Mouse (Mus musculus): ENCODE measurements around the gene Rita1. TPM values are rescaled to one million over a fixed set of nuclear protein-coding genes. Genes with fewer than 3 reads are reported as not detected.

Gene Rita1
- polyA plus RNA-seq, 1 experiment from 2014 or later: 26.2 TPM

DNA sequence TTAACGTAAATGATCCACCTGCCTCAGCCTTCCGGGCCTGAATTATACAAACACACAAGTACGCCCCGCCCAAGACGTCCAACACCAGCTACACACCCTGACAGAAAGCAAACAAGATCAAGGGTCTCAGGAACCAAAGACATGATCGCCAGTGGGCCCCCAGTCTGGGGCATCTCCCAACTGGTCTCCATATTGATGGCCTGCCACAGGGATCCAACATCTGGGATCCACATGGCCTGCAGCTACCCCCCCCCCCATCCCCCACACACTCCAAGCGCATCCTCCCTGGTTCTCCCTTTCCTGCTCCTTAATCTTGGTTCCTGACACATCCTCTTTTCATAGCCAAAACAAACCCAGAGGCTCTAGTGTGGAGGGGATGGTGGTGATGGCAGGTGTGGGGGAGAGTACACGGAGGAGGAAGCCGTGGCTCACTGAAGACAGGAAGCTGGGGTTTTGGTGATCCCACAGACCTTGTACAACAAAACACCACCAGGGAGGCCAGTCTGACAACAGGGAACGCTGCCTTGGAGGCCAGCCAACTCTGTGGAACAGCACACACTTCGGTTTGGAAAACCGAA, 33.8 kb downstream of the Rita1 start:
- no peak for ATAC-seq (ENCODE audit: low FRiP score)
- 56% methylated on average over 12 of the region's 12 CpGs for WGBS
- no peak overlapping the region for H3K9ac ChIP-seq

DNA sequence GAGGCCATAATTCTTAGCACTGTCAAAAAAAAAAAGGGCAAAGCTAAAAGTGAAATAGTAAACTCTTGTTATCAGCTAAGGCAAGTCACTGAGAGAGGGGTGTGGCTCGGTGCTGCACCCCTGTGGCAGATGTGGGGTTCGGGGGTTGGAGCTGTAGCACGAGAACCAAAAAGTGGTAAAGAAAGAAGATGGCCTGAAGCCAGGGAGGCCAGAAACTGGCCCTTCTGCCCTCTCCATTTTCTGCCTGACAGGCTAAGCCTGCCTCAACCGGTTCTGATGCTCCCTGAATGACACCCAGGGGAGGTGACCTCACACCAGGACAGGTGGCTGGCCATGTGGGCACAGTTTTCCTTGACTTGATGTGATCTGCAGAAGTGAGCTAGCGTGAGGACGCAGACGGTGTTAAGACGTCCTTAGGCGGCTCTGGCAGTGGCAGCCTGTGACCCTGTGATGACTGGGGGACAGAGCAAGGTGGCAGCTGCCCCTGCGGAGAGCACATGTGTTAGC, 34.4 kb downstream of the Rita1 start:
- H3K36me3 ChIP-seq: peaks cover 9% of the 10 kb centered on the region
- H3K4me3 ChIP-seq: no peak overlapping the region
- no peaks in the 10 kb centered on the region for H3K9me3 ChIP-seq
- H3K27me3 ChIP-seq: no peaks in the 10 kb centered on the region
- H3K4me2 ChIP-seq: no peak overlapping the region
- peak overlapping the region; percentile 35; the same call in 1 of the 2 replicates for H3K9ac ChIP-seq
- ATAC-seq (ENCODE audit: low FRiP score): no peak
- H3K27ac ChIP-seq: peak overlapping the region; percentile 79; the same call in 1 of the 2 replicates
- WGBS: 50% methylated on average over 10 of the region's 10 CpGs
- peaks cover 35% of the 10 kb centered on the region for H3K4me1 ChIP-seq (replicated peaks)

More for the DNA sequence above, 33.8 kb downstream of the Rita1 start:
- H3K9me3 ChIP-seq: no peaks in the 10 kb centered on the region
- H3K36me3 ChIP-seq: peaks cover 15% of the 10 kb centered on the region
- peak overlapping the region; percentile 4; the same call in 1 of the 2 replicates for H3K4me2 ChIP-seq
- H3K27me3 ChIP-seq: no peaks in the 10 kb centered on the region
- peaks cover 35% of the 10 kb centered on the region for H3K4me1 ChIP-seq (replicated peaks)
- no peak overlapping the region for H3K4me3 ChIP-seq
- H3K27ac ChIP-seq: peak overlapping the region; percentile 79

DNA sequence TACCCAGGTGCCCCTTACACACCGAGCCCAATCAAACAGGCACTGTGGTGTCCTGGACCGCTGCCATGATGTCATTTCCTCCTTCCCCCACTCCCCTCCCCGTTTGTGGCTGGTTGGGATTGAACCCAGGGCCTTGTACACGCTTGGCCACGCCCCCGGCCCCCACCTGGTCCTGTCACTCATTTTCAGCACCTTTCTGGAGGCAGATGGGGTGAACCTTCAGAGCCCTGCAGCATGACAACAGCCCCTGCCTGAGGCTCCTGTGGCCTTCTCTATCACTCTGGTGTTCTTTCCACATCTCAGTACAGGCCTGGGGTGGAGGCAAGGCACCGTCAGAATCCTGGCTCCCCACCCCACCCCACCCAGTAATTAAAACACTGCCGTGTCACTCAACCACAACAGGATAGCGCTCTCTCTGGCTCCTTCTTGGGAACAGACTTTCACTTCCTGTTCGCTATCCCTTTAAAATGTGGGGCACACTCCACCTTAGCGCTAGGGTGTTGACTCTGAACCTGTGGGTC, 35.5 kb downstream of the Rita1 start:
- no peaks in the 10 kb centered on the region for H3K9me3 ChIP-seq
- H3K4me2 ChIP-seq: no peak overlapping the region
- ATAC-seq (ENCODE audit: low FRiP score): no peak
- H3K4me1 ChIP-seq (replicated peaks): peaks cover 40% of the 10 kb centered on the region
- WGBS: 83% methylated on average over 11 of the region's 11 CpGs
- H3K4me3 ChIP-seq: no peak overlapping the region
- H3K9ac ChIP-seq: no peak overlapping the region
- 0 out of 2 replicates have a peak, but pooled peaks cover under 1% of the 10 kb centered on the region for H3K36me3 ChIP-seq
- no peaks in the 10 kb centered on the region for H3K27me3 ChIP-seq
- no peak overlapping the region for H3K27ac ChIP-seq

DNA sequence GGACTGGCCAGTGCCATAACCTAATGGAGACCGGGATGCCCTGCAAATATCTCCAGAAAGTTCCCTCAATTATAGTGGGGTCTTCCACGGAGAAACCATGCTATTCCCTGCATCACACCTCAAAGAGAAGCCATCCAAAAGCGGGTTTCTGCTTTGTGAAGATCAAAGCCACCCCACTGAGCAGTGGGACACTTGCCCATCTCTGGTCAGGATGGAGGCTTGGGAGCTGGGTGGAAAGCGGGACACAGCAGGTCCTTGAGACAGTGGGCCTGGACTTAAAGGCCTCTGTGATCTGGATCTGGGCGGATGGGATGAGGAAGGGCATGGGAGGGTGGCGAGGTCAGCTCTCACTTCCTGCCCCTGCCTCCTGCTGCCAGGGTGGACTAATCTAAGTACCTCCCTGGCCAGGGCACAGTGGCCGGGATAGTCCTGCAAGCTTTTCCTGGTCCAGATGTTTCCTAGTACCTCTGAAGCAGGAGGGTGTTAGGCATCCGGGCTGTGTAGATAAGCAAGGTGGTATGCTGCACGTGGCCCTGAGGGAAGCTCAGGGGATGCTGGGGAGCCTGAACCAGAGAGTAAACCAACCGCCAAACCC, 37.8 kb downstream of the Rita1 start:
- no peaks in the 10 kb centered on the region for H3K27me3 ChIP-seq
- no peaks in the 10 kb centered on the region for H3K36me3 ChIP-seq
- H3K4me1 ChIP-seq (replicated peaks): peaks cover 51% of the 10 kb centered on the region
- H3K27ac ChIP-seq: no peak overlapping the region
- no peak overlapping the region for H3K4me2 ChIP-seq
- H3K9me3 ChIP-seq: no peaks in the 10 kb centered on the region
- H3K9ac ChIP-seq: no peak overlapping the region
- H3K4me3 ChIP-seq: no peak overlapping the region
- ATAC-seq (ENCODE audit: low FRiP score): no peak
- 73% methylated on average over 10 of the region's 10 CpGs for WGBS

DNA sequence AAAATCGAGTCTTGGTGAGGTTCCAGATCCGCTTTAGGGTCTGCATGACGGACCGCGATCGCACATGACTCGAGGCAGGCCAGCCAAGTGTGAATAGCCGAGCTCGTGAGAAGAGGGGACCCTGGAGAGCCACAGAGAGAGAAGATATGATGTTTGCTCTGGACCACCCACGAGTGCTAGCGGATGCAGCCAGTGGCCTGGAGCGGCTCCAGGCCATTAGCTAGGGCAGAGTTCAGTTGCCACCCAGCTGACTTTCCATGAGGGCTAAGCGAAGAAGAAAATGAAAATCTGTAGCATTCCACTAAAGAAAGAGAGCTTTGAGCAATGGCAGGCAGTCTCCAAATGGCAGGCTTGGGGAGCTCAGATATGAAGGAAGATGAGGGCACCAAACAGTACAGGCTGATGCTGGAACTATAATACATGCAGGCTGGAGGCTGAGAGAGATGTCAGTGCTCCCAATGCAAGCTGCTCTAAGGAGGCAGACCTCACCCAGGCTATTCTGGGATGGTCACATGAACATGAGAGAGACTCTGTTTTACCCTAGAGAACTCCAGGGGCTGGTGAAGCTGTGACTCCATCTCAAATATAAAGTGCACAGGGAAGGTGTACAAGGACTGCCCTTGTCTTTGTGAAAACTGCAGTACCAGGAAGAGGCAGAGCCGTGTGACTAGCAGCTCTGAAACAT, 41.2 kb downstream of the Rita1 start:
- Histone ChIP-seq H3K4me3 (no peak overlapping the region), H3K4me2 (no peak overlapping the region), H3K27ac (peak overlapping the region; percentile 68), H3K4me1 (replicated peaks) (peaks cover 64% of the 10 kb centered on the region), H3K36me3 (no peaks in the 10 kb centered on the region), H3K9ac (peak overlapping the region; percentile 13; the same call in 1 of the 2 replicates), H3K27me3 (no peaks in the 10 kb centered on the region), H3K9me3 (no peaks in the 10 kb centered on the region)
- ATAC-seq (ENCODE audit: low FRiP score): no peak
- 43% methylated on average over 14 of the region's 14 CpGs for whole genome bisulfite sequencing

DNA sequence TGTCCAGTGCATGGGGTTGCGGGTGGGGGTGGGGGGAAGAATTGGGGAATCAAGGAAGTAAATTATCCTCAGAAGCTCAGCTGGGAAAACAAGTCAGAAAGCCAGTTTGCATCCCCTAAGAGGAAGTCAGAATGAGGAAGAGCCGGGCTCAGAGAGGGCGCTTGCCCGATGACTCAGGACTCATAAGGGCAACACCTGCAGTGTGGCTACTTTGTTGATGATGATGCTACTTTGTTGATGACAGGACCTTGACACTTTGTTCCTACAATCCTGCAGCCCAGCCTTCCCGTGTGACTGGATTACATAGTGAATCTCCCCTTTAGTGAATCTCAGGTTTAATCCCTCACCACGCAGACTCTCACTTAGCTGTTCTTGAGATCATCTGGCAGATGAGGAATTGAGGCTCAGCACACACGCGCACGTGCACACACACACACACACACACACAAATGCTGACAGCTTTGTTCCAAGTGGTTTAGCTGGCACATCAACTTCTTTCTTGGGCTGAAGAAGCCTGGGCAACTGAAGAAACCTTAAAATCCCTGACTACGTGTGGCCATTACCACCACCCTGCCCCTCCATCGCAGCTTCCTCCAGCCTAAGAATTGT, 42.0 kb downstream of the Rita1 start:
- no peak overlapping the region for H3K27ac ChIP-seq
- no peaks in the 10 kb centered on the region for H3K9me3 ChIP-seq
- no peaks in the 10 kb centered on the region for H3K27me3 ChIP-seq
- no peak overlapping the region for H3K9ac ChIP-seq
- no peak overlapping the region for H3K4me2 ChIP-seq
- no peaks in the 10 kb centered on the region for H3K36me3 ChIP-seq
- H3K4me3 ChIP-seq: no peak overlapping the region
- no peak for ATAC-seq (ENCODE audit: low FRiP score)
- peaks cover 72% of the 10 kb centered on the region for H3K4me1 ChIP-seq (replicated peaks)
- WGBS: 87% methylated on average over 11 of the region's 11 CpGs

DNA sequence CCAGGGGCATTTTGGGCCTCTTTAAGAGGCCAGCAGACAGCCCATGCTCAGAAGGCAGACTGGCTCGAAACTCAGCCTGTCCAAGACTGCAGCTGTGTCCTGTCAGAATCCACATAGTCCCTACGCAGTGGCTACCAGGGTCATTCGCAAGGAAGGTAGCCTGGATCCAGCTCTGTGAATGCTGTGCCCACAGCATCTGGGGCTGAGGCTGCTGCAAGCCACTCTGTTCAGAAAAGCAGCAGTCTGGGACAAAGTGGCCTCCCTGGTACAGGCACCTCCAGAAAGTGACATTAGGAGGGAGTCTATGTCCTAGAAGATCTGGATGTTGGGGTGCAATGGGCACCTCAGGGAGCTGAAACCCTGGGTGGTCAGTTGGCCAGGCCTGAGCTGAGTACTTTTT, 42.6 kb downstream of the Rita1 start:
- Histone ChIP-seq H3K36me3 (no peaks in the 10 kb centered on the region), H3K9me3 (no peaks in the 10 kb centered on the region), H3K4me2 (no peak overlapping the region), H3K9ac (peak overlapping the region; percentile 51; the same call in 1 of the 2 replicates), H3K4me3 (no peak overlapping the region), H3K27me3 (no peaks in the 10 kb centered on the region), H3K4me1 (replicated peaks) (peaks cover 78% of the 10 kb centered on the region), H3K27ac (peak overlapping the region; percentile 94; the same call in 1 of the 2 replicates)
- ATAC-seq (ENCODE audit: low FRiP score): no peak
- 94% methylated on average over 3 of the region's 3 CpGs for WGBS

DNA sequence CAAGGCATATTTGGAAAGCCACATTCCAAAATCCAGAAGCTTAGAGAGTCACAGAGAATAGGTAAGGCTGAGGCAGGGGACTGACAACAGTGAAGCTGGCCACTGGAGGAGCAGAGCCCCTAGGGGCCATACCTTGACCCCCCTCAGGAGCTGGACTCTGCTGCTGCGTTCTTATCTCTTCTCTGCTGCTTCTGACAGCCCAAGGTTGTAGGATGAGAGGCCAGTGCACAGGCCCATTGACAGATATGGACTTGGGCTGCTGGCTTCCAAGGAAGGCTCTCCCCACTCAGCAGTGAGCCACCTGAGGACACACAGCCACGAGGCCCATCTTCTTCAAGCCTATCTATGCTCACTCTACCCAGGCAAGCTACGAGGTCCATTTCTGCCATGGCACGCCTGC, 43.4 kb downstream of the Rita1 start:
- Histone ChIP-seq H3K27me3 (no peaks in the 10 kb centered on the region), H3K36me3 (no peaks in the 10 kb centered on the region)

GRCm38 (mm10) chr5:120568336-120568768, 44.0 kb downstream of the Rita1 start:
- H3K27ac ChIP-seq: peak overlapping the region; percentile 94
- 49% methylated on average over 9 of the region's 9 CpGs for WGBS

More for the DNA sequence above, 43.4 kb downstream of the Rita1 start:
- Histone ChIP-seq H3K27ac (peak overlapping the region; percentile 94), H3K4me3 (no peak overlapping the region), H3K4me2 (peak overlapping the region; percentile 29; the same call in 1 of the 2 replicates), H3K9ac (peak overlapping the region; percentile 59; the same call in 1 of the 2 replicates), H3K9me3 (no peaks in the 10 kb centered on the region), H3K4me1 (replicated peaks) (peaks cover 80% of the 10 kb centered on the region)
- WGBS: 90% methylated on average over 4 of the region's 4 CpGs
- ATAC-seq (ENCODE audit: low FRiP score): no peak

DNA sequence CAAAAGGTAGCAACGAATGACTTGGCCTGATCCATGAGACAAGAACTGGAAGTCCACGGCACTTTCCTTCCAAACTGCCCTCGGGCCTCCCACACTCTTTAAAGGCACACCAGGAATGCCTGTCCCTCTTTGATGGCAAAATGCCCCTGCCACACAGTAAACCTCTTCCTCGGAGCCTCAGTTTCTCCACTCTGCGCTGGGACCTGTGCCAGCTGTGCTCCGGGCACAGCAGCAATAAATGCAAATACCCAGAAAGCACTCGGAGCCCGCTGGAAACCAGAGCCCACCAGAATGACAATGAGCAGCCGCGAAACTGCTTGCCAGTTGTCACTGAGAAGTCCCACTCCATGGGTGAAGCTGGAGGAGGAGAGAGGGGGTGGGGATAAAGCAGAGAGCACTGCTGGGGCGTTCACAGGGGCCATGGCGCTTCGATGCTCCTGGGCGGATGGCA, 44.6 kb downstream of the Rita1 start:
- H3K27me3 ChIP-seq: no peaks in the 10 kb centered on the region
- peaks cover 92% of the 10 kb centered on the region for H3K4me1 ChIP-seq (replicated peaks)
- WGBS: 21% methylated on average over 14 of the region's 14 CpGs
- H3K27ac ChIP-seq: peak overlapping the region; percentile 94
- H3K36me3 ChIP-seq: no peaks in the 10 kb centered on the region
- no peaks in the 10 kb centered on the region for H3K9me3 ChIP-seq
- H3K4me2 ChIP-seq: peak overlapping the region; percentile 29
- ATAC-seq (ENCODE audit: low FRiP score): peak; percentile 25; the same call in 1 of the 2 replicates
- H3K4me3 ChIP-seq: no peak overlapping the region
- H3K9ac ChIP-seq: peak overlapping the region; percentile 59

More at GRCm38 (mm10) chr5:120568336-120568768, 44.0 kb downstream of the Rita1 start:
- no peak for ATAC-seq (ENCODE audit: low FRiP score)
- H3K4me2 ChIP-seq: peak overlapping the region; percentile 29; the same call in 1 of the 2 replicates
- H3K9me3 ChIP-seq: no peaks in the 10 kb centered on the region
- no peaks in the 10 kb centered on the region for H3K36me3 ChIP-seq
- no peaks in the 10 kb centered on the region for H3K27me3 ChIP-seq
- H3K4me1 ChIP-seq (replicated peaks): peaks cover 87% of the 10 kb centered on the region
- H3K9ac ChIP-seq: peak overlapping the region; percentile 59
- H3K4me3 ChIP-seq: no peak overlapping the region

- no peaks in the 10 kb centered on the region for H3K36me3 ChIP-seq
- peak overlapping the region; percentile 94 for H3K27ac ChIP-seq
- peak overlapping the region; percentile 59 for H3K9ac ChIP-seq
- no peak overlapping the region for H3K4me3 ChIP-seq
- H3K4me1 ChIP-seq (replicated peaks): peaks cover 92% of the 10 kb centered on the region
- H3K27me3 ChIP-seq: no peaks in the 10 kb centered on the region
- WGBS: 5% methylated on average over 21 of the region's 21 CpGs
- ATAC-seq (ENCODE audit: low FRiP score): peak; percentile 25
- H3K4me2 ChIP-seq: peak overlapping the region; percentile 29
- no peaks in the 10 kb centered on the region for H3K9me3 ChIP-seq
Measured at GRCm38 (mm10) chr5:120567253-120567701, 45.1 kb downstream of the Rita1 start.

Data from hindbrain, embryonic 13.5 days (tissue).